Mouse (Mus musculus) neutrophil, adult 5-6 weeks (primary cell): ENCODE measurements around the gene Sirt7. TPM values are rescaled to one million over a fixed set of nuclear protein-coding genes. Genes with fewer than 3 reads are reported as not detected.
A peak's percentile ranks its signal among the peaks of the same experiment; 100 is the strongest.

Source experiments
- ATAC-seq: fragments of 151-379, 151-347 bp; 2 replicates; pipeline ENCODE4 v1.8.0; 2017; ENCODE audit warnings: mild to moderate bottlenecking, moderate TSS enrichment; ENCODE audit not compliant: insufficient number of reproducible peaks, poor library complexity, low FRiP score, severe bottlenecking; ENCODE audit errors: extremely low read depth
- total RNA-seq: library from RNA; stranded (forward); fragments of 200-1000 nt; gene quantifications from 2 replicates; pipeline ENCODE4 v1.2.3, GENCODE M21; 2017

The Sirt7 gene
- 181 and 194 TPM in 2 replicates for total RNA-seq

DNA sequence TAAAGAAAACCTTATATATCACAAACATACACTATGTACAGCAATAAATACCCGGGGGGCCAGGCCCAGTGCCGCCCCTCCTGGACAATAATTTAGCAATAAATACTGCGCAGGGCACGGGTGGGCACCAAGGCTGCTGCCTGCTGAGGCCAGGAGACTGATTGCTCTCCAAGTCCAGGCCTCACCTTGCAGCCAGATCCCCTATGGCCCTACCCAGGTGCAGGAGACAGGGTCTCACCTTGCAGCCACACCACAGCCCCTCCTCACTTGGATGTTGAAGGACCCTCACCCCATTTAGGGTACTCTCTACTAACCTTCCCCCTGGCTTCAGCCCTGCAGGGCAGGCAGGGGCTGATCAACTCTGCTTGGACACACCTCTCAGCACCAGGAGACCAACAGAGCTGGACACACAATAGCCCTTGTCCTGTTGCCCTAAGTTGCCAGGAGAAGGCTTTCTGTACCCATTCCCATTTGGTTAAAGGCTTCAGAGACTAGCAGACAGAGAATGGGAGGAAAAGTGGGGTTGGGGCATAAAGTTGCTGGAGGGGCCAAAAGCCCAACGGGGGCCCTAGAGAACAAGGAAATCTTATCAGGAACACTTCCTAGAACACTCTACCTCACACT, at the start of gene Sirt7:
TSS of gene Sirt7 (minus strand) at position 89 of the 624 bp plus-strand sequence.
- no peak for ATAC-seq

DNA sequence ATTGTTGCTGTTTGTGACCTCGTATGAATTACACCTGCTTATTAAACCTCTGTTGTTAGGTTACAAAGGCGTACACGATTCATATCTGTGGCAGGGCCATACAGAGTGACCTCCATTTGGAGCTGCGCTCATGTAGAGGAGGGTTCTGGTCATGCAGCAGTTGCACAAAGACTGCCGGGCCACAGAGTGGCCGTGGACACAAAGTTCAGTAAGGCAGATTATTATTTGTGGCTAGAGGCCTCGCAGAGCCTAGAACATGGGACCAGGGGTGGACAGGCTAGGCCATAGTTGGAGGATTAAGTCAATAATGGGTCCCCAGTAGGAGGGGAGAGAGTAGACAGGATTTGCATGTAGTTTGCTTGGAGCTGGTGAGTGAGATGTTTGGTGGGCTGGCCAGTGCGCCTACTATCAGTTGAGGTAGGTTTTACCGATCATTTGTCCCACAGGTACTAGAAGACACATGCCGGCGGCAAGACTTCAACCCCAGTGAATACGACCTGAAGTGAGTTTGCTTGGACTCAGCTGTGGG, 48.6 kb upstream of the Sirt7 start:
- no peak for ATAC-seq

DNA sequence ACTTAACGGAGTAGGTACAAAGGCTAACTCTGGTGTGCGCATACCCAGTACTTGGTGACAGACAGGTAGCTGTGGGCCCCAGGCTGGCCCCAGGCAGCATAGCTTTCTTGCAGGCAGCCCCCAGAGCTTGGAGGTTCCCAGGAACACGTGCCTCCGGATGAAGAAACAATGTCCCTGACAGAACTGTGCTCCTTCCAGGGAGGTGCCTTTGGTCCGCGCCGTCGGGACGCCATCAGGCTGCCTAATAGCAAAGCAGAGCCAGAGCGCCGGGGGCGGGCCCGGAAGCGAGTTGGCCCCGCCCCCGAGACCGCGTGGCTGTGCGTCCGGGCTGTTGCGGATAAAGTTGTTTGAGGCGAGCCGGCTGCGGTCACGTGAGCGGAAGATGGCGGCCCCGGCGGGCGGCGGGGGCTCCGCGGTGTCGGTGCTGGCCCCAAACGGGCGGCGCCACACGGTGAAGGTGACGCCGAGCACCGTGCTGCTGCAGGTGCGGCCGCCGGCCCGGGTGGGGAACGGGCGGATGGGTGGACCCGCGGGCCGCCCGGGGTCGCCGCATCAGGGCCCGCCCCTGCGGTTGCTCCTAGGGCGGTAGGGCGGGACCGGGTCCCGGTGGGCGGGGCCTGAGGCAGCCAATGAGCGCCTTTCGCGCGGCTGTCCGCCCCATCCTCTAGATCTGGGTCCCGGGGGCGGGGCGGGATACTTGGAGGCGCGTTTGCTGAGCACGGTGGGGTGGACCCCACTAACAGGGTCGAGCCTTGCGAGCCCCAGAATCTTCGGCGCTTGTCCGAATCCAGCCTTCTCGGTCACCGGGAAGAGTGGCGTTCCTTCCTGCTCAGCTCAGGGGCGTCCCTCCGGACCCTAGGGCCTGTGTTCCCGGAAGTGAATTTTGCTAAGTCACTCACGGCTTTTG, 47.9 kb upstream of the Sirt7 start, which contains the start of gene Aspscr1:
TSS of gene Aspscr1 (plus strand) at position 287 of the 907 bp plus-strand sequence.
- peak; percentile 85 for ATAC-seq

DNA sequence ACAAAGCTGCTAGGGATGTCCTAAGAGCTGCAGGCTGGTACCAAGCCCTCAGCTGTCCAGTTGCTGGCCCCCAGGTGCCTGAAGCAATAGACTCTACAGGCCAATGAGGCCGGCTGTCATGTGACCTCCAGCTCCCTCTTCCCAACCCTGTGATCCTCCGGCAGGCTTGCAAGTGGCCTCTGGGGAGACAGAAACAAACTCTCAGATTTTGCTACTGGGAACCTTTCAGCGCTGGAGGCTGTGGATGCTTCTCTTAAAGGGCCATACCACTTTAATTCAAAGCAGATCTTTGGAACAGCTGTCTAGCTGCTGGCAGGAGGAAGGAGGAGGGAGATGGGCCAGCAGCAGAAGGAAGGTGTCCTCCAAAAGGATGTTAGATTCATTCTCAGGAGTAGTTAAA, 41.6 kb upstream of the Sirt7 start:
- ATAC-seq = no peak

DNA sequence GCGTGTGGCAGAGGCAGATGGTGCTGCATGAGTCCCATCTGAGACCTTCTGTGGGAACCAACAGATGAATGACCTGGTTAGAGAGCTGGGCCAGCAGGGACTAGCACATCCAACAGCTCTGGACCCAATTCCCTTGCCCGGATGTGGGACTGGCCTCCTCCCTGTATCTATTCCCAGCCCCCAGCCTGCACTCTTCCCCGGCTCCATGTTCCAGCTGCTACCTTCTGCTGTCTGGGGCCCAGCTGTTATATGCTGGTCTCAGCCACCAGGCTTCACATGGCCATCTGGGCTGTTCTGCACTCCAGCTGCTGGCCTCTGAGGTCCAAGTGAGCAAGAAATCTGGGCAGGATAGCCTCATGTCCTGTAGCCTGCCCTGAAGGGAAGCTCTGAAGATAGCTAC, 40.4 kb upstream of the Sirt7 start:
- ATAC-seq = no peak

DNA sequence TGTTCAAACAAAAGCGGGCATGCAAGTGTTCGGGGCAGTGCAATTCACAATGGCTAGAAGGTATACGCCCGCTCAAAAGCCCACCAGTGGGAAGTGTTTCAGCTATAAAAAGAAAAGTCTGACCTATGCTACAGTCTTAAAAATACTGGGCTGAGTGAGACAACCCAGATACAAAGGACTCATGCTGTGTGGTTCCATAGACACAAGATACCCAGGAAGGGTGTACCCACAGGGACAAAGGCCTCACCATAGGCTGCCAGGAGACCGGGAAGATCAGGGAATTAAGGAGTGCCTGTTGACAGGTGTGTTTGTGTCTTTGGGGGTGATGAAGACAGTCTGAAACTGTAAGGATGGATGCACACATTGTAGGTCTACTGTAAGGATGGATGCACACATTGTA, 38.7 kb upstream of the Sirt7 start:
- ATAC-seq = no peak

DNA sequence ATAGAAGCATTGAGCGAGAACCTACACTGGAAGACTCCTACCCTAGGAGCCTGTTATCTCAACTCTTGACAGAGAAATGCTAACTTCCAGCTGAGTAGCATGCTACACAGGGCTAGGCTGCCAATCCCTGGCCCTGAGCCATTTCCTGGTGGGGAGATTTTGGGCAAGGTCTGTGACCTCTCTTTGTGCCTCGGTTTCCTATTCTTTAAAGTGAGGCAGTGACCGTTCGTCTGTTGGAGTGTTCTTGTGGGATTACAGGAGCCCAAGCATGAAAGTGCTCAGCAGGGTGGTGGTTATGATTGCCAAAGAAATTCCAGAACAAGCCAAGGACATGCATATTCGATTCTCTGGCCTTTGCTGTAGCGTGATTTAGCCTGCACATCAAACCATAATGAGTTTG, 37.7 kb upstream of the Sirt7 start:
- ATAC-seq = no peak

DNA sequence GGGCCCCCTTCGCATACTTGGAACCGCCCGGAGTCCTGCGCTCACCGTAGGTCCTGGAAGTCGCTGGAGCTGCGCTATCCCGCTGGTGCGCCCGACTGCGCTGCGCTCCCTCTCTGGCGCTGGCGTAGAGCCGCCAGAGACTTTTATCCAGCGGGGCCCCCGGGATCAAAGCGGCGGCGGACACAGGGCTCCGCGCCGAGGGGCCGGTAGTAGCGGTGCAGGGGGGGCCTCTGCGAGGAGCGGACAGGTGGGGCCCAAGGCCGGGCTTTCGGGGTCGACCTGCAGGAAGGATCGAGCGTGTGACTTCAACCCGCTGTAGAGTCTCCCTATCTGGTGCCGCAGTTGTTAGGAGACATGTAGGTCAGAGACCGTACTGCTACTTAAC, 36.0 kb upstream of the Sirt7 start, which contains the start of gene Notum:
TSS of gene Notum (minus strand) at position 100 of the 385 bp plus-strand sequence.
- ATAC-seq = no peak

DNA sequence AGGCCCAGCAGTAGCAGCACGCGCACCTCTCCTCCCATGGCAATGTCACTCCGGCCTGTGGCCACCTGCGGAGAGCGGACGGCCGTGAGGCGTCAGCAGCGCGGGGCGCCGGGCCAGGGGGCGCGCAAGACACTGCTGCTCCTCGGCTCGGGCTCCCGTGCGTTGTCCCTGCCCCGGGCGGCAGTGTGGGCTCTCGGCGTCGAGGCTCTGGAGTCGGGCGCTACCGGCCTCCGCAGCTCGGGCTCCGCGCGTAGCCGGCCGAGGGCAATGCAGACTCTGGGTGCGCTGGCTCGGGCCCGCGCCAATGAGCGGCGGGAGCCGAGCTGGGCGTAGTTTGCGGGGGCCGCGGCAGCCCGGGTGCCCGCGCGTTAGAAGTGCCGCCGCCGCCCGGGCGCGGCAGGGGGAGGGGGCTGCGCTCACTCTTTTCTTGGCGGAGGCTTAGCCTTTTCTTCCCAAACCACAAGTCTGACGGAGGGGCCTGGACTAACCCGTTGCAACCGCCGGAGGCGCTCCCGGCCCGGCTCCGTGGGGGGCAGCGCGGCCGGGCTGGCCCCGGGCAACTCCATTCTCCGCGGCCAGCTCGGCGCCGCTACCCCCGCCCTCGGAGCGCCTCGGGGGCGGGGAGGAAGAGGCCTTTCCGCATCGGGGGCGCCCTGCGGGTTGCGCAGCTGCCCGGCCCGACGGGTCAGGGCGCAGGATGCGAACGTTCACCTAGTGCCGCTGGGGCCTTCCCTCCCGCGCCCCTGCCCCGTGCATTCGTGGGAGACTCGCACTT, 35.4 kb upstream of the Sirt7 start:
- no peak for ATAC-seq

DNA sequence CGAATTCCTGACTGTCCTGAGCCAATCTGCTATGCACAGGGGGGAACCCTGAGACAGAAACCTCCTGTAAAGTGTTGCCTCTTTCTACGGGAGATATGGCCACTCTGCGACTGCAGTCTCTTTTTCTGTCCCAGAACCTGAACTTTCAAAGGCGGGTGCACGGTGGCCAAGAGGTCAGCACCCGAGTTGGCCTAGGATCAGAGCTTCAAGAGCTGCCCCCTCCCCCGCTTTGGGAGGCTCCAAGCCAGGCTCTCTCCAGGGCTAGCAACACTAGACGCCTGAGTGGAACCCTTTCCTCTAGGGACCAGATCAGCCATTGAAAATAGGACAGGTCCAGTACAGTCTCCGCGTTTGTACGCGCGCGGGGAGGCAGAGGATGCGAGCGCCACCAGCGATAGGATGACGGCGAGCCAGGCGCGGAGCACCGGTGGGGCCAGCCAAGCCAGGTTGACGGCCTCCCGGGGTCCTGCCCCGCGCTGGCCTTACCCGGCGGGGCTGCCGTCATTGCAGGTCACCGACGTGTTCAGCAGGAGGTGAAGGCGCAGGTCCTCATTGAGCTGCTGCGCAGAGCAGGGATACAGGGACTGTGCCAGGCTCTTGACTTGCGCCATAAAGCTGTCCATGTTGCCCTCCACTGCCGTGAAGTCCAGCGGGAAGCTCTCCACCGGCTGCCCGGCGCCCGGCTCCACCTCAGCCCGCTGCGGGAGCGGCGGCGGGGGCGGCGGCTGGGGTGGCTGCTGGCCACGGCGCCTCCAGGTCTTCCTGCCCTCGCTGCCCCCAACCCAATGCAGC, 34.7 kb upstream of the Sirt7 start:
- no peak for ATAC-seq

DNA sequence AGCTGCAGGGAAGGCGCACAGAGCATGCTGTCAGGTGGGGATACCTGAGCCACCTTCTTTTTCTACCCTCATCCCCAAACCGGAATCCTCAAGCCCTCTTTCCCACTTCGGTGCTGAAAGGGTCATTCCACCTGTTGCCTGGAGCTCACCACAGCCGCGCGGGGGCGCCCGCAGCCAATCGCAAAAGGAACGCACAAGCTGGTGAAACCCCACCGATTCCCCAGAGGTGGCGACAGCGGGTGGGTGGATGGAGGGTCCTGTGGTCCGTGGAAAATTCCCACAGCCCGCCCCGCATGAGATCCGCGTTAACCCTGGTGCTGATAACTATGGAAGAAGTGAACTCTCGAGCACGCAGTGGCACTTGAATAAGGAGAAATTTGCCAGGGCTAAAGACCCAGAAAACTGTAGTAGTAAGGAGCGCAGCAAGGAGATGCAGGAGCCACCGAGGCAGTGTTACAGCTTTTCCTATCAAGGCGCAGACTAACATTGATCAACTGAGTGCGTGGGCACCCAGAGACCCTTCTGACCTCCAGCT, 33.9 kb upstream of the Sirt7 start:
- 0 out of 2 replicates have a peak, but pooled peaks have one; percentile 28 for ATAC-seq

DNA sequence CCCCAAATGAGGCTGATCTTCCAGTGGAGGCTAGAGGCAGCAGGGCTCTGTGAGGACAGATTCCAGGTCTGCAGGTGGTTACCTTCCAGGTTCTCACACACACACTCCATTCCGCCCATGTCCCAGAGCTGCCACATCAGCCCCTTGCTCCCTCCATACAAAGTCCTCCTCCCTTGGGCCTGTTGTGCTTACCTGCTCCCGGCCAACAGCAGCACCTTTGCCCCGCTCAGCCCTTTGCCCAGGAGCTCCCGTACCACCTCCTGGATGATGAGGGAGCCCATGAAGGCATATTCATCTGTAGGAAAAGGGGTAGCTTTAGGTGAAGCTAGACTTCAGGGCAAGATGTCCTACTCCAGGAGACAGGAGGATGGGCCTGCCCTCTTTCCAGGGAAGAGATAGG, 32.3 kb upstream of the Sirt7 start:
- ATAC-seq = no peak

DNA sequence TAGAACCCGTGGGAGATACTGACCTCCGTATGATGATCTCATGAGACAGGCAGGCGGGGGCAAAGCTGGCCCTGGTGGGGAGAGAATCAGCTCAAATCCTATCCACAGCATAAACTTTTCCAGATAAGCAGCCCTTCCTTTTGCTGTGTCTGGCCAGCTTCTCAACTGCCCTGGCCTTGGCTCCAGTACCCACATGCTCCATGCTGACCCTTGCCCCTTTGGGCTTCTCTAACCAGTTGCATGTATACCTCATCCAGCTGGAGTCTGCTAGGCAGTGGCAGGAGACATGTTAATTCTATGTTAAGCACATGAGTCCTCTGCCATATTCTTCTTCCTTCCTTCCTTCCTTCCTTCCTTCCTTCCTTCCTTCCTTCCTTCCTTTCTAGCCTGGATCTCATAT, 29.7 kb upstream of the Sirt7 start:
- no peak for ATAC-seq

DNA sequence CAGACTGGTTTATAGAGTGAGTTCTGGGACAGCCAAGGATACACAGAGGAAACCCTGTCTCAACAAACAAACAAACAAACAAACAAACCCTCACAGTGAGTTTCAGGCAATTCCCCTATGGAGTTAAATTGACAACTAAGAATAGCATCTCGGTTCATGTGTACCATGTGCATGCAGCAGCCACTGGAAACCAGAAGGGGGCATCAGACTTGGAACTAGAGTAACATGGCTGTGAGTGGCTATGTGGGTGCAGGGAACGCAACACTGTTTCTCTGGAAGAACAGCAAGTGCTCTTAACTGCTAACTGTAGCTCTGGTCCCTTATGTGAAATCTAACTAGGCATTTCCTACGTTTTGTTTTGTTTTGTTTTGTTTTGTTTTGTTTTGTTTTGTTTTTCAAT, 26.8 kb upstream of the Sirt7 start:
- ATAC-seq = no peak

DNA sequence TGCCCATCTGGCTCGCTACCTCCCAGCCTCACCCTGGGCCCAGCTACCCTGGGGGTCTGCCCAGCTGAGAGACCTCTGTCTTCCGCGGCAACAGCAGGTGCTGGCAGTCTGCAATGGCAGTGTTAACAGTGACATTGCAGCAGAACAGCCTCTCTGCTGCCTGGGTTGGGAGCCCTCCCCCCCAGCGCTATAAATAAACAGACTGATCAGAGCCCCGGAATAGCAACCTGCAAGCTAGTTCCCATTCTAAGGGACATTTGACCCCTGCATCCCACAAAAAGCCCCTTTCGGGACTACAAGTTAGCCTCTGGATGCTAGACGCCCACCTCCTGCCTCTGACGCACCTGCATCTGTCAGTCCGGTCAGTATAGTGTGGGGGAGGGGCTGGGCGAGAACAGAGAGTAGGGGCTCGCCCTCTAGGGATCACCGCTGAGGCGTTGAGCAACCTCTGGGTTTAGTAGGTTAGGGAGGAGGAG, 23.0 kb upstream of the Sirt7 start, which contains the start of gene Myadml2:
TSS of gene Myadml2 (minus strand) at position 158 of the 476 bp plus-strand sequence.
- ATAC-seq = no peak

DNA sequence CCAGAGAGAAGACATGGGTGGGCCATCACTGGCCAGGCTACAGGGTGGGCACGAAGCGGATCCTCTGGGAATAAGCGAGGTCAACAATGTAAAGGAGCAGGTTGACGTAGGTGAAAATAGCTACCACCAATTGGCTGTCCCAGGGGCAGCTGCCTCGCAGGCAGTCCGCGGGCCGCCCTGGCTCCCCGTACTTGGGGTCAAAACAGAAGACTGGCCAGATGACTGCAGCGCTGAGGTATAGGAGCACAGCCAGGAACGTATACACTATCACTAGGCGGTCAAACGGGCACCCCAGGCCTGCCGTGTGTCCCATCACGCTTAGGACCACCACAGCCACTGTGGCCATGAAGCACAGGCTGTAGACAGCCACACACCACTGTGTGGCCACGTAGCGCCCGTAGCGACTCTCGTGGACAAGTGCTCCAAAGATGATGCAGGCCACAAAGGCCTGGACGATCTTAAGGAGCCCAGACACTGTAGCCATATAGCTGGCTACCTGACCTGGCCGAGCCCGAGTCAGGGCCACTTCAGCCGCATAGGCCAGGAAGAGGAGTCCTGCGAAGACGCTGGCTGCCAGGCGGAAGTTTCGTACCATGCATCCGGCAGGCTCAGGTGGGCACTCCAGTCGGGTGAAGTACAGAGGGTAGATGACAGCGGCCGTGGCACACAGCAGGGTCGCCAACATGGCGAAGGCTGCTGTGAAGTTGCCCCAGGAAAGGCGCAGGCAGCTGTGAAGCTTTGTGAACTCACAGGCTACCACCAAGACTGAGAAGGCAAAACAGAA, 22.2 kb upstream of the Sirt7 start:
- no peak for ATAC-seq

DNA sequence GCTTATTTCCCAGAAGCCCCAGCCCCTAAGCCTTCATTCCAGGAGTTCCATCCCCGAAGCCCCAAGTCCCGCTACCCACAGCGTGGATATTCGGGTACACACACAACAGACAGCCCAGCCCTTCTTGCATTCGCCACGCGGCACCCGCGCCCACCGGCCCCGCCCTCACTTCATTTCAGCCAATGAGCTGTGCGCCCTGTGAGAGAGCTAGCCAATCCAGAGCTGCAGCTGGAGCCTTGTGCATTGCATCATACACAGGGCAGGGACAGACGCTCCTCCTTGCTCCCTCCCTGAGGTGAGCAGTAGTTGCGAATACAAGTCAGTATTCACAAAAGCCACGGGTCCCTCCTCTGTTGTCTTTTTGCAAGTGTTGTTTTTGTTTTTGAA, 18.6 kb upstream of the Sirt7 start, which contains the start of gene Pycr1:
TSS of gene Pycr1 (minus strand) at position 169 of the 387 bp plus-strand sequence.
- ATAC-seq = peak; percentile 95
